Mouse (Mus musculus) spleen, adult 2 months (tissue): ENCODE results near the gene Cc2d1a.

ENCODE experiments used
- CTCF ChIP-seq: fragments of 200-500 bp; IDR thresholded peaks from 2 replicates; pipeline ENCODE4 v1.5.1; 2011; ENCODE audit warnings: mild to moderate bottlenecking, inconsistent platforms; ENCODE audit not compliant: insufficient read depth, insufficient read length, insufficient replicate concordance; ENCODE audit errors: extremely low read depth
- POLR2A ChIP-seq: fragments of 200-500 bp; IDR thresholded peaks from 2 replicates; pipeline ENCODE4 v1.6.1; 2011; ENCODE audit warnings: low read depth, low read length, inconsistent platforms

DNA sequence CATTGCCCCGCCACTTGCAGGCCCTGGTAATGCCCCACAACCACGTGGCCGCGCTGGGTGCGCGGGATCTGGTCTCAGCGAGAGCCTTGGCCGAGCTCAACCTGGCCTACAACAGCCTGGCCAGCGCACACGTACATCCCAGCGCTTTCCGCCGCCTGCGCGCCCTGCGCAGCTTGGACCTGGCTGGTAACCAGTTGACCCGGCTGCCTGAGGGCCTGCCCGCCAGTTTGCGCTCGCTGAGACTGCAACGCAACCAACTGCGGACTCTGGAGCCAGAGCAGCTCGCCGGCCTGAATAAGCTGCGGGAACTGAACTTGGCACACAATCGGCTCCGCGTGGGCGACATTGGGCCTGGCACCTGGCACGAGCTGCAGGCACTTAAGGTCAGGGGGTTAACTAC is 16.9 kb downstream of the Cc2d1a start:
- no peak for TF ChIP-seq CTCF
- no peak for TF ChIP-seq POLR2A
